Mouse (Mus musculus) liver, embryonic 13.5 days (tissue): Measurements from ENCODE around the gene Agpat3. TPM values are rescaled to one million over a fixed set of nuclear protein-coding genes. Genes with fewer than 3 reads are reported as not detected.

ENCODE experiments used
- ATAC-seq: fragments of 200-750 bp; cut with Nextera tagmentation; 2 replicates; pipeline ENCODE4 v1.8.0; 2017; ENCODE audit warnings: low read depth, mild to moderate bottlenecking, moderate number of reproducible peaks, moderate library complexity
- DNase-seq: peaks from one replicate; pipeline ENCODE4 v3.0.0; 2022
- H3K27ac ChIP-seq: fragments of 300-500 bp; sonication (generic); 2 replicates; pipeline ENCODE4 v1.5.1; 2015; ENCODE audit warnings: moderate library complexity, mild to moderate bottlenecking, inconsistent platforms
- H3K27me3 ChIP-seq: fragments of 300-500 bp; sonication (generic); 2 replicates; pipeline ENCODE4 v1.6.1; 2015; ENCODE audit warnings: mild to moderate bottlenecking, inconsistent platforms
- H3K36me3 ChIP-seq: fragments of 300-500 bp; sonication (generic); 2 replicates; pipeline ENCODE4 v1.6.1; 2015; ENCODE audit warnings: mild to moderate bottlenecking, inconsistent platforms
- H3K4me1 ChIP-seq: fragments of 300-500 bp; sonication (generic); replicated peaks from 2 replicates; pipeline ENCODE4 v1.6.1; 2015; ENCODE audit warnings: inconsistent platforms
- H3K4me2 ChIP-seq: fragments of 300-500 bp; sonication (generic); 2 replicates; pipeline ENCODE4 v1.6.1; 2015; ENCODE audit warnings: inconsistent platforms, mild to moderate bottlenecking, moderate library complexity
- H3K4me3 ChIP-seq: fragments of 300-500 bp; sonication (generic); replicated peaks from 2 replicates; pipeline ENCODE4 v1.5.1; 2015; ENCODE audit warnings: mild to moderate bottlenecking, inconsistent platforms
- H3K9ac ChIP-seq: fragments of 300-500 bp; sonication (generic); 2 replicates; pipeline ENCODE4 v1.6.1; 2015; ENCODE audit warnings: mild to moderate bottlenecking, inconsistent platforms
- H3K9me3 ChIP-seq: fragments of 300-500 bp; sonication (generic); replicated peaks from 2 replicates; pipeline ENCODE4 v1.6.1; 2016; ENCODE audit warnings: inconsistent platforms
- WGBS: fragments of 180-500 bp; shearing (Covaris S2); methylation state at CpG from one replicate; pipeline ENCODE4 v1.1.7; 2015; ENCODE audit not compliant: insufficient replicate concordance; 5-methylcytosine and 5-hydroxymethylcytosine counted together
- polyA plus RNA-seq: library from polyadenylated mRNA; unstranded; fragments of >200 nt; fragmentation: Nextera tagmentation; extraction: Ambion mirVana; gene quantifications from 2 replicates; pipeline ENCODE4 v1.2.1, GENCODE M21; 2015

Agpat3 gene
- 18.1 and 19.5 TPM in 2 replicates for polyA plus RNA-seq

DNA sequence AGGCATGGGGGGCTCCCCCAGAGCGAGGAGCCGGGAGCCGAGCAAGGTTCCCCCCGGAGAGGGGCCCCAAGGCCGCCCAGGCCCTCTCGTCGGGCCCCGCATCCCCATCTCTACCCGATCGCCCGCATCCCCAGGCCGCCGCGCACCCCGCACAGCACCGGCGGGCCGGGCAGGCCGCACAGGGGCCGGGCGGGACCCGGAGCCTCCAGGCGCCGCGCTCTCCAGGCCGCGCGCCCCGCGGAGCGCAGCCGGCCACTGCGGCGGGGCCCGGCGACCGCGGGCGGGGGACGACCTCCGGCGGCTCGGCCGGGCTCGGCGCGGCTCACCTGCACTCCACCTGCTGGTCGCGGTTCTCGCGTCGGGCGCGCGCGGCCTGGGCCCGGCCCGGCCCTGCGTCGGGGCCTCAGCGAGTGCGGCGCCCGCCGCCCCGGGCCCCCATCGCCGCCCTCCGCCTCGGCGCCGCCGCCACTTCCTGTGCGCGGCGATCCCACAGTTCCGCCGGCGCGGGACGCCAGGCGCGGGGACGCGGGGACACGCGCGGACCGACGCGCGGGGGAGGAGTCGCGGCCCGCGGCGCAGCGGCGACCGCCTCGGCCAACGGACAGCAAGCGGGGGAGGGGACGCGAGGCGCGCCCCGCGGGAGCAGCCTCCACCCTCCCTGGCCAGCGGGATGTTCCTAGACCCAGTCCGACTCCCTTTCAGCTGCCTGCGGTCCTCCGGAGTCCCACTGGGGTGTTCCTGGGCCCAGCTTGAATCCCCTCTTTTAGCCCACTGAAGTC lies at the start of gene Agpat3:
Gene Agpat3 (minus strand): TSS at position 603 of the 779 bp plus-strand sequence.
- Histone ChIP-seq H3K4me3 (peak within 1 kb of the TSS; percentile 75), H3K4me1 (peaks cover 23% of the 10 kb centered on the region), H3K9ac (peak within 1 kb of the TSS; percentile 83), H3K27ac (peak within 1 kb of the TSS; percentile 23; the same call in 1 of the 2 replicates), H3K9me3 (no peaks in the 10 kb centered on the region), H3K27me3 (peaks cover 82% of the 10 kb centered on the region), H3K4me2 (peak within 1 kb of the TSS; percentile 88), H3K36me3 (no peaks in the 10 kb centered on the region)
- DNase-seq (no peak), ATAC-seq (peak; percentile 69)
- WGBS = under 1% methylated on average over 106 of the region's 113 CpGs

DNA sequence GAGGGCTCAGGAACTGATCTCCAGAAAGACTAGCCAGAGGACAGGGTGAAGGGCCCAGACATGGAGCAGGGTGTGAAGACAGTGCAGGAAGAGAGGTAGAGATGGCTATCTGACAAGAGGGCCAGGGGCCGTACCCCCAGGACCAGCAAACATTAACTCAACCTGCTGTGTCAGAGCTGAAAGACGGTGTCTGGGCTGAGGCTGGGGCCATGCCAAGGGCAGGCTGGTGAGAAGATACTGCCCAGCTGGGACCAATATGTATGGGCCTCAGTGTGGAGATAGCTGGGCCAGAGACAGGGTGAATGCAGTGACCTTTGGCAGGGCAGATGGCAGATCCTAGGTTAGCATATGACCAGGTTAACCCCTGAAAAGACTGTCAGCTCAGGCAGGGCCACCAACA lies 48.8 kb upstream of the Agpat3 start:
- H3K4me1 ChIP-seq = peaks cover 36% of the 10 kb centered on the region
- no peaks in the 10 kb centered on the region for H3K27me3 ChIP-seq
- no peak overlapping the region for H3K9ac ChIP-seq
- H3K4me3 ChIP-seq = no peak overlapping the region
- H3K9me3 ChIP-seq = no peaks in the 10 kb centered on the region
- 70% methylated on average over 2 of the region's 2 CpGs for WGBS
- no peak overlapping the region for H3K27ac ChIP-seq
- ATAC-seq (no peak), DNase-seq (no peak)
- no peak overlapping the region for H3K4me2 ChIP-seq
- H3K36me3 ChIP-seq = peaks cover 65% of the 10 kb centered on the region

- Histone ChIP-seq H3K4me2 (peak overlapping the region; percentile 35), H3K4me3 (no peak overlapping the region), H3K36me3 (peaks cover 48% of the 10 kb centered on the region), H3K27me3 (no peaks in the 10 kb centered on the region; the same call in 1 of the 2 replicates), H3K9ac (peak overlapping the region; percentile 40), H3K4me1 (peaks cover 36% of the 10 kb centered on the region), H3K9me3 (no peaks in the 10 kb centered on the region), H3K27ac (peak overlapping the region; percentile 81; the same call in 1 of the 2 replicates)
- DNase-seq (peak; percentile 66), ATAC-seq (peak; percentile 88)
- 41% methylated on average over 17 of the region's 17 CpGs for WGBS
Measured at GRCm38 (mm10) chr10:78399090-78399657, 46.9 kb upstream of the Agpat3 start.

GRCm38 (mm10) chr10:78396625-78396885 lies 44.3 kb upstream of the Agpat3 start:
- ATAC-seq (no peak), DNase-seq (no peak)
- WGBS = 53% methylated on average over 4 of the region's 4 CpGs
- no peak overlapping the region for H3K4me3 ChIP-seq
- H3K9ac ChIP-seq = no peak overlapping the region
- H3K27me3 ChIP-seq = peaks cover 10% of the 10 kb centered on the region
- H3K4me2 ChIP-seq = no peak overlapping the region
- H3K4me1 ChIP-seq = peaks cover 43% of the 10 kb centered on the region
- peaks cover 21% of the 10 kb centered on the region for H3K36me3 ChIP-seq
- H3K9me3 ChIP-seq = no peaks in the 10 kb centered on the region
- no peak overlapping the region for H3K27ac ChIP-seq

- no peaks in the 10 kb centered on the region for H3K9me3 ChIP-seq
- H3K9ac ChIP-seq = no peak overlapping the region
- no peak overlapping the region for H3K27ac ChIP-seq
- peaks cover 15% of the 10 kb centered on the region for H3K27me3 ChIP-seq
- peaks cover 38% of the 10 kb centered on the region for H3K4me1 ChIP-seq
- 12% methylated on average over 17 of the region's 17 CpGs for WGBS
- H3K4me3 ChIP-seq = no peak overlapping the region
- peaks cover 16% of the 10 kb centered on the region for H3K36me3 ChIP-seq
- ATAC-seq (no peak), DNase-seq (peak; percentile 81)
- no peak overlapping the region for H3K4me2 ChIP-seq
Measured at GRCm38 (mm10) chr10:78395819-78396624, 43.7 kb upstream of the Agpat3 start.

- 72% methylated on average over 3 of the region's 3 CpGs for WGBS
Measured at GRCm38 (mm10) chr10:78395377-78395776, 43.1 kb upstream of the Agpat3 start.

GRCm38 (mm10) chr10:78392072-78392471 lies 39.8 kb upstream of the Agpat3 start:
- DNase-seq = peak; percentile 60
- Histone ChIP-seq H3K9ac (no peak overlapping the region), H3K4me1 (peaks cover 11% of the 10 kb centered on the region; the same call in 1 of the 2 replicates), H3K9me3 (no peaks in the 10 kb centered on the region), H3K4me3 (no peak overlapping the region), H3K27me3 (peaks cover 48% of the 10 kb centered on the region), H3K4me2 (no peak overlapping the region), H3K27ac (no peak overlapping the region), H3K36me3 (no peaks in the 10 kb centered on the region)
- WGBS = 2% methylated on average over 18 of the region's 18 CpGs
- ATAC-seq = peak; percentile 33; the same call in 1 of the 2 replicates

More at GRCm38 (mm10) chr10:78395377-78395776, 43.1 kb upstream of the Agpat3 start:
- H3K4me2 ChIP-seq = no peak overlapping the region
- H3K9me3 ChIP-seq = no peaks in the 10 kb centered on the region
- peaks cover 22% of the 10 kb centered on the region for H3K27me3 ChIP-seq
- peaks cover 10% of the 10 kb centered on the region for H3K36me3 ChIP-seq
- H3K4me3 ChIP-seq = no peak overlapping the region
- H3K27ac ChIP-seq = no peak overlapping the region
- H3K4me1 ChIP-seq = peaks cover 32% of the 10 kb centered on the region
- no peak overlapping the region for H3K9ac ChIP-seq
- ATAC-seq (no peak), DNase-seq (no peak)

- H3K4me1 ChIP-seq = peaks cover 11% of the 10 kb centered on the region; the same call in 1 of the 2 replicates
- no peaks in the 10 kb centered on the region for H3K9me3 ChIP-seq
- no peak overlapping the region for H3K4me2 ChIP-seq
- DNase-seq (no peak), ATAC-seq (no peak)
- H3K27ac ChIP-seq = no peak overlapping the region
- H3K4me3 ChIP-seq = no peak overlapping the region
- no peaks in the 10 kb centered on the region for H3K36me3 ChIP-seq
- no peak overlapping the region for H3K9ac ChIP-seq
- WGBS = 26% methylated on average over 4 of the region's 4 CpGs
- H3K27me3 ChIP-seq = peaks cover 48% of the 10 kb centered on the region
Measured at GRCm38 (mm10) chr10:78390982-78391470, 38.7 kb upstream of the Agpat3 start.

GRCm38 (mm10) chr10:78388216-78388980 lies 36.1 kb upstream of the Agpat3 start:
- peaks cover 48% of the 10 kb centered on the region for H3K27me3 ChIP-seq
- no peak for ATAC-seq

DNA sequence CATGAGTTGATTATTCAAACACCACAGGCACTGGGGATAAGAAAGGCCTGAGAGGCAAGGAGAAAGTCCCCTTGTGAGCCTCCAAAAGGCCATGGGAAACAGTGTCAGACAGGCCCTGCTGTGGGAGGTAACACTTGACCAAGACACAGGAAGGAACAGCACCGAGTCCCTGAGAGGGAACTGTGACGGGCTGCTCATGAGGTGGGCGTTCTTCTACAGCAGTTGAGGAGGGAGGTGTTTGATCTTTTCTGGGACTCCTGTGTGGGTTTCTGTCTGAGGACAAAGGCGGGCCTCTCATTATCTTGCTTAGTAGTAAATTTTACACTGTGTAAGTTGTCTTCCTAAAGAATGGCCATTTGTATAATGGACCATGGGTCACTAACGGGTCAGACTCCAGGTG lies 33.2 kb upstream of the Agpat3 start:
- Histone ChIP-seq H3K9ac (no peak overlapping the region), H3K27ac (no peak overlapping the region), H3K36me3 (no peaks in the 10 kb centered on the region), H3K9me3 (no peaks in the 10 kb centered on the region), H3K27me3 (peaks cover 28% of the 10 kb centered on the region), H3K4me3 (no peak overlapping the region), H3K4me1 (no peaks in the 10 kb centered on the region), H3K4me2 (no peak overlapping the region)
- DNase-seq (no peak), ATAC-seq (no peak)
- WGBS = 53% methylated on average over 5 of the region's 5 CpGs

More at GRCm38 (mm10) chr10:78388216-78388980, 36.1 kb upstream of the Agpat3 start:
- H3K4me2 ChIP-seq = no peak overlapping the region
- H3K27ac ChIP-seq = no peak overlapping the region
- 58% methylated on average over 20 of the region's 20 CpGs for whole genome bisulfite sequencing
- H3K9me3 ChIP-seq = no peaks in the 10 kb centered on the region
- no peak for DNase-seq
- H3K4me1 ChIP-seq = peaks cover 11% of the 10 kb centered on the region; the same call in 1 of the 2 replicates
- no peaks in the 10 kb centered on the region for H3K36me3 ChIP-seq
- no peak overlapping the region for H3K9ac ChIP-seq
- H3K4me3 ChIP-seq = no peak overlapping the region
